Mouse (Mus musculus) heart, adult 11 months (tissue): ENCODE results near the gene Osbpl3.

Source experiments
- DNase-seq: peaks from one replicate; pipeline ENCODE4 v3.0.0; 2022

Osbpl3 gene

GRCm38 (mm10) chr6:50399427-50400195 is 56.4 kb downstream of the Osbpl3 start:
- no peak for DNase-seq

DNA sequence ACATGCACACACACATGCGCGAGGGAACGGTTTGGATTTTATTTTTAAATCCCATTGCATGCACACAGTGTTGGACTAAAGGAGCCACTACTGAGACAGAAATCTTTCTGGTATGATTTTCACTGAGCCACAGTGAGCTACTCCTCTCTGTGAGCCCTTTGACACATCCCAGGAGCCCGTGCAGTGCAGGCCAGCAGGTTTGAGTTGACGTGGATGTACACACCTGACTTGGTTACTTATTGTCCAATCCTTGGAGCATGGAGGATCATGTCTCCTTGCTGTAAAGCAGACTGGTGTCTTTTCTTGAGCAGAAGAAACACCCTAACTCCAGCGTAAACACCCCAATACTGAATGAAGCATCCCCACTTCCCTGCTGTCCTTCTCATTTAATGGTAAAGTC is 57.7 kb downstream of the Osbpl3 start:
- no peak for DNase-seq

DNA sequence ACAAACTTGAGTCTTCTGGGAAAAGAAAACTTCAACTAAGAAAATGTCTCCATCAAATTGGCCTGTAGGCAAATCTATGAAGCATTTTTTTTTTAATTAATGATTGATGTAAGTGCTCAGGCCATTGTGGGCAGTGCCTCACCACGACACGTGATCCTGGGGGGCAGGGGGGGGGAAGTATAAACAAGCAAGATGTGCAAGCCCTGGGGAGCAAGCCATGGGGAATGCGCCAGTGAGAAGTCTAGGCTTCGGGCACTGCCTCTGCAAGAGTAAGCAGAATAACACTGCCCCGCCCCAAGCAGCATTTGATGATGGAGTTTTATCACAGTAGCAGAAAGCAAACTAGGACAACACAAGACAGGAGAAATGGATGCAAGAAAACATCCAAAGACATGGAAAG is 58.9 kb downstream of the Osbpl3 start:
- no peak for DNase-seq

DNA sequence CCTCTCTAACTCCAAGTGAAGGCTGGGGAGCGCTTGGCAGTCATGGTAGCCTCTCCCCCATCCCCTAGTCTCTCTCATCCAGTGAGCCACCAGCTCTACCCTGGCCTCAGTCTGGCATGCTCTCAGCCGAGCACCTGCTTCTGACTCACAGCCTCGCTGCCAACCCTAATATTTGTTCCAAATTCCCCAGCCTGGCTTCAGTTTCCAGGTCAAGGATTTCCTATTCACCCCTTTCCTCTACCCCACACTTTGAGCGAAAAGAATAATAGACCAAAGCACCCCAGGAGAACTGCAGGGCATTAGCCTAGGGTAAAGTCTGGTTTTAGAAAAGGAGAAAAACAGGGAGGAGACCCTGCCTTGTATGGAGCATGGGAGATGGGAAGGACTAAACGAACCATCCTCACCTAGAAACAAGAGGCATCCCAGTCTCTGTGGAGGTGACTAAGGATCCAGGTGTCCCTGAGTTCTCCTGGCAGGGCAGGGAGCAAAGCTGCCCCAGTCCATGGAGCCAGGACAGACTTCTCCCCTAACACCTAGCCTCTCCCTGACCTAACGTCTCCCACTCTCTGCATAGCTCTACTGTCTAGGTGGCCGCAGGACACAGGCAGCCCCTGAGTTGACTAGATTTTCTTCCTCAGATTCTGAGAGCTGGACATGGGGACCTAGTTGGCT is 60.2 kb downstream of the Osbpl3 start:
- DNase-seq: no peak

DNA sequence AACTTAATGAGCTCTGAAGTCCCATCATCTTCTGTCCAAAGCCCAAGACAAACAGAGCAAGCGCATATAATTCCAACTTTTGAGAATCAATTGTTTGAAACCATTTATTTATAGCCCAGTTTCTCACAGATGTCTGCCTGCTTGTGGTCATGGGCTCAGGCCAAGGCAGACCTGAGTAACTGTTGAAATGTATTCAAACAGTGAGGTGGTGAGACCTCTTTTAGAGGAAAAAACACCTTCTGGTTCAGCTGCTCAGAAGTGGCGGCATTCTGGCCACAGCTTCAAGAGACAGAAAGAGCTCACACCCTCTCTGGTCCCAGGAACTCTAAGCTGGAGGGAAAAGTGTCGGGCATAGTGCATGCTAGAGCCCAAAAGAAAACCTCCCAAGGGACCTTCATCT is 61.6 kb downstream of the Osbpl3 start:
- no peak for DNase-seq

DNA sequence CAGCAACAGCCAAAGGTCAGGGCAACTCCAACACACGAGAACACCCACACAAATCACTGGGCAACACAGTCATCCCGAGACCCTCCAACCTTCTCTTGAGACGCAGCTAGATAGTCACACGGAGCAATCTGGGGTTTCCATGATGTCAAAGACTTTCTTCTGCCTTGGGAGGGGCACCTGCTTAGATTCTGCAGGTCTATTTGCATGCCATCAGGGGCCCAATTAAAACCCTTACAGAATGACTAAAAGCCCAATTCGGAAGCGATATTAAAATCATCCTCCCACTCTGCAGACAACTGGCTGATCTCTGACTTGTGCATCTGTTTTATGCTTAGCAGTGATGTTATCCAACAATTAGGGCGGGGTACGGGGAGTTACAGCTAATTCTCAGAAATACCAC is 62.0 kb downstream of the Osbpl3 start:
- no peak for DNase-seq

GRCm38 (mm10) chr6:50391951-50392350 is 64.0 kb downstream of the Osbpl3 start:
- no peak for DNase-seq

DNA sequence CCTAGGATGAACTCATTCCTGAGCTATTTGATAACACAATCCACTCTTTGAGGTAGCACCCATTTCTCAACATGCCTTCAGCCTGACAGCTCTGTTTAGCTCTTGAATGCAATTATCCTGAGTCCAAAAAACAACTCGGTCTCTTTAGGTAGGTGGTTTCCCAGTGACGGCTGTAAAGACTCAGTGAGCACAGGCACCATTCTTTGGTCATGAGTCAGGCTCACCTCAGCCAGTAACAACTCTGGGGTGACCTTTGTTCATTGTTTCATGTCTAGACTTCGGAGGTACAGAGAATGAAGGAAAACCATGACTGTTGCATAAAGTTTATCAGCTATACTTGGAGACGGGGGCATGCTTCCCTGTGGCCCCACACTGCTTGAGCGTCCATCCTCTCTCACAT is 65.7 kb downstream of the Osbpl3 start:
- DNase-seq: no peak

GRCm38 (mm10) chr6:50387629-50388028 is 68.4 kb downstream of the Osbpl3 start:
- no peak for DNase-seq

DNA sequence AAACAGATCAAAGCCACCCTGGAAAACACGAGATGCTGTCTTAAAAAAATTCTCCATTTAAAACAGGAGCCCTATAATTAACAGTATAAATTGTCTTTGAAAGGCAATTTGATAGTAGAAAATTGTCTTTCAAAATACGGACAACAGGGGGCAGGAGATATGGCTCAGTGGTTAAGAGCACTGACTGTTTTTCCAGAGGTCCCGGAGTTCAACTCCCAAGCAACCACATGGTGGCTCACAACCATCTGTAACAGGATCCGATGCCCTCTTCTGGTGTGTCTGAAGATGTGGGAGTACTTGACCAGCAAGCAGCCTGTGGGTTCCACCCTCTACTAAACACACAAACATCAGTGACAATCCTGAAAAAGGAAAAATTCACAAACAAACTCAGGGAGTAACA is 69.5 kb downstream of the Osbpl3 start:
- no peak for DNase-seq

GRCm38 (mm10) chr6:50385451-50386013 is 70.5 kb downstream of the Osbpl3 start:
- no peak for DNase-seq

- no peak for DNase-seq
These were observed 73.3 kb downstream of the Osbpl3 start for GRCm38 (mm10) chr6:50382711-50383110.

- DNase-seq: no peak
These were observed 73.8 kb downstream of the Osbpl3 start for GRCm38 (mm10) chr6:50382196-50382595.

DNA sequence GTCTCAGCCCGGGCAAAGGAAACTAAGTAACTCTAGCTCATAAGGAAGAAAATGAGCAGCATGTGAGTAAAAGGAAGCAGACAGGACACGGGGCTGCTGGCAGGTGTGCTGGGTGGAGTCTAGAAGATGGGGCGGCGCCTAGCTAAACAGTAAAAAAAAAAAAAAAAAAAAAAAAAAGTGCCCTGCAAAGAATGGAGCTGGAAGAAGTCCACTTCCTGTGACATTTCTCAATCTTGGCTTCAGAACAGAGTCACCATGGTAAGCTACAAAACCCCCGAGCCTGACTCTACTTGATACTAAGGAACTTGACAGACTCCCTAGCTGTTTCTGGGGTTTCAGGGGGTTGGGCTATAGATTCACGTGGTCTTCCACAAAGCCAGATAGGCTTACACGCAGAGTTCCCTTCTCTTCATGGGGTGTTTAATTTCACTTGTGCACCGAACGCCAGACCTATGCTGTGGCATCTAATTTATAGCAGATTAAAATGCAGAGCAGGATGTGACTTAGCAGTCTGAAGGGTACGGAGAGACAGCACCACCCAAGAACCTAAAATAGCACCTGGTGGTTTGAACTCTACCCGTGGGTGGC is 74.4 kb downstream of the Osbpl3 start:
- DNase-seq: peak; percentile 96

DNA sequence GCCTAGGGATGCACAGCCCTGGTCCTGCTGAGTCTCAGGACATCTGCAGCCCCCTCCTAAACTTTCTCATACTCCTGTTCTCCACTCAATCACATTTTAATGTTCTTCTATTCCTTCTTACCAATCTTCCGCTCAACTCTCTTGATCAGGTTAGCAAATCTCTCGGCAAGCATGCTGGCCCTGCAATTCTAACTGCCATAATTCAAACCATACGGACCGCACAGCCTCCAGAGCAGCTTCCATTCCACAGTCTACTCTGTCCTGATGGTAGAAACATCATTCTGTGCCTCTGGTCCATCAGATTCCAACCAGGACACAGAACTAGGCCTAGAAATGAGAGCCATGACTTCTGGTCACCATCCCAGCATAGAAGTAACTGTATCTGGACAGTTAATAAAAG is 76.3 kb downstream of the Osbpl3 start:
- DNase-seq: no peak

DNA sequence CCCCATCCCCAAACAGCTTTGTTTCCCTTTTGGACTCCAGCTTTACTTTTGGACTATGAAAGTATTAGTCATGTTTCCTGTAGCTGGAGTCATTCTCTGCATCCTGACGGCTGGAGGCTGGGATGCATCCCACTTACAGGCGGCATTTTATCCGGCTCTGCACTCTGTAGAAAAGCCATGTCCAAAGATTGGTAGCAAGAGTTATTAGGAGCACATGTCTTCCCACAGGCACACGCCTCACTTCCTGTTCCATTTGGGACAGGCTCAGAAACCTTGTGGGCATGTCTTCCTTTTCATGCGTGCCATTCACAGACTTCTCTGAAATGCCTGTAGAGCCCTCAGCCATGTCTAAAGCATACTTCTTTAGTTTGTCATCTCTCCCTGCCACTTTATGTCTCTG is 76.9 kb downstream of the Osbpl3 start:
- peak; percentile 96 for DNase-seq

- peak; percentile 98 for DNase-seq
These were observed 78.0 kb downstream of the Osbpl3 start for GRCm38 (mm10) chr6:50377742-50378720.

DNA sequence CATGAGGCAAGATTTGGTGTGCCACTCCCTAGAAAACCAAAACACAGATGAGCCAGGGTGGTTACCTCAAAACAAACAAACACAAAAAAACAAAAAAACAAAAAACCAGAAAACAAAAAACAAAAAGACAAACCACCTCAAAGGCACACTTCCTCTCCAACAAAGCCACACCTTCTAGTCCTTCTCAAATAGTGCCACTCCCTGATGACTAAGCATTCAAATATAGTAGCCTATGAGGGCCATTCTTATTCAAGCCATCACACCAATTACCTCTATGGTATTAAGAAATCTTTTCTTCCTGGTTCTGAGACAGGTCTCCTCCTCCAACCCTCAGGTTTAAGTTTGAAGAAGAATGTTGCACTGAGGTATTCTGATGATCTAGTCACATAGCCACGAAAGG is 79.3 kb downstream of the Osbpl3 start:
- no peak for DNase-seq

- no peak for DNase-seq
These were observed 83.2 kb downstream of the Osbpl3 start for GRCm38 (mm10) chr6:50372516-50373424.

GRCm38 (mm10) chr6:50371501-50372086 is 84.4 kb downstream of the Osbpl3 start:
- no peak for DNase-seq
